Comparison of ENCODE assay signal across 9 mouse cellular contexts in genomic region chr2:165349466-165349865, GRCm38 (mm10). TPM values are rescaled to one million over a fixed set of nuclear protein-coding genes. Genes with fewer than 3 reads are reported as not detected.
A peak's percentile ranks its signal among the peaks of the same experiment; 100 is the strongest.
DNase-seq lines count a peak whose midpoint lies in the region; ATAC-seq and TF ChIP-seq lines count a peak whose summit lies in the region.
"Had no signal": no experiment of that assay in that cellular context is flagged by ENCODE, and none has a peak within 500 bp of the region (broad histone marks: within the 10 kb centered on the region; RNA-seq: fewer than 3 reads in every experiment).

No protein-coding gene starts in this region.

- H3K36me3 ChIP-seq in E14TG2a.4 (ENCODE audit: insufficient read depth, low read length): no peaks in the 10 kb centered on the region
- H3K36me3 ChIP-seq in intestine, embryonic 15.5 days: no peaks in the 10 kb centered on the region

- no peak overlapping the region for H3K4me3 ChIP-seq in E14TG2a.4 (replicated peaks; ENCODE audit: low read length)
- H3K4me3 ChIP-seq in cortical plate, adult 2 months (ENCODE audit: insufficient read depth, low read length): no peak overlapping the region
- H3K4me3 ChIP-seq in intestine, embryonic 15.5 days (replicated peaks): no peak overlapping the region

- no peak overlapping the region for H3K4me2 ChIP-seq in intestine, embryonic 15.5 days (replicated peaks)

- peak; percentile 28 for TF ChIP-seq CTCF in E14TG2a.4 (conservative IDR thresholded peaks at IDR 0.05; ENCODE audit: low read length)
- TF ChIP-seq CTCF in cortical plate, adult 2 months (IDR thresholded peaks at IDR 0.05; ENCODE audit: extremely low read depth, insufficient read depth, low read length): peak; percentile 58

- TF ChIP-seq POLR2A in cortical plate, adult 2 months (IDR thresholded peaks at IDR 0.05; ENCODE audit: extremely low read depth, insufficient read depth, low read length): no peak

- H3K9me3 ChIP-seq in E14TG2a.4 (ENCODE audit: low read length): 0 out of 2 replicates have a peak, but pooled peaks cover 7% of the 10 kb centered on the region
- 0 out of 2 replicates have a peak, but pooled peaks cover 2% of the 10 kb centered on the region for H3K9me3 ChIP-seq in intestine, embryonic 15.5 days

- 0 out of 2 replicates have a peak, but pooled peaks cover 6% of the 10 kb centered on the region for H3K4me1 ChIP-seq in E14TG2a.4 (replicated peaks; ENCODE audit: low read depth, low read length)
- no peaks in the 10 kb centered on the region for H3K4me1 ChIP-seq in cortical plate, adult 2 months (ENCODE audit: control insufficient read depth, insufficient read depth, low read length)
- H3K4me1 ChIP-seq in intestine, embryonic 15.5 days (replicated peaks): no peaks in the 10 kb centered on the region

- no peak for ATAC-seq in intestine, embryonic 15.5 days

- DNase-seq in heart, postnatal 4 days: peak; percentile 33
- DNase-seq in heart, adult 9 months (ENCODE audit: low spot score in 2 of 2): no peak
- peak; percentile 55 to 70 for DNase-seq in kidney, postnatal 4 days
- no peak for DNase-seq in adrenal gland, adult 18-20 months (ENCODE audit: low spot score in 2 of 2)
- DNase-seq in spleen, postnatal 14 days (ENCODE audit: low spot score in 2 of 2): no peak
- DNase-seq: heart, postnatal 14 days had no signal

- peaks cover 40% of the 10 kb centered on the region for H3K27me3 ChIP-seq in E14TG2a.4 (ENCODE audit: insufficient read depth, low read length)
- H3K27me3 ChIP-seq in intestine, embryonic 15.5 days (replicated peaks): no peaks in the 10 kb centered on the region

- 21% methylated on average over 8 of the region's 8 CpGs for WGBS in intestine, embryonic 15.5 days

- H3K9ac ChIP-seq in intestine, embryonic 15.5 days: no peak overlapping the region

- no peak overlapping the region for H3K27ac ChIP-seq in cortical plate, adult 2 months (ENCODE audit: insufficient read depth, low read length)
- no peak overlapping the region for H3K27ac ChIP-seq in intestine, embryonic 15.5 days

RNA-seq across cellular contexts. Expression of gene Zfp663, which starts 19.1 kb away (rescaled TPM):
- not detected for total RNA-seq in heart, postnatal 4 days (2021)
- polyA plus RNA-seq in cortical plate, adult 2 months (2012; rRNA removed): 0.04 TPM in 1 of 2 replicates, not detected in the other
- total RNA-seq in adrenal gland, adult 18-20 months (2021): not detected
- polyA plus RNA-seq in intestine, embryonic 15.5 days (2015; fragmentation: Nextera tagmentation; extraction: Ambion mirVana): 0.75 and 1.1 TPM in 2 replicates
- total RNA-seq: heart, postnatal 14 days had no signal

RNA-seq across cellular contexts. Expression of gene Elmo2, which starts 23.2 kb away (rescaled TPM):
- total RNA-seq in heart, postnatal 4 days (2021): 10 to 100 TPM; 29.5 to 35.5 TPM
- 139 and 153 TPM in 2 replicates for polyA plus RNA-seq in cortical plate, adult 2 months (2012; rRNA removed)
- 10 to 100 TPM; 21.6 to 24.5 TPM for total RNA-seq in adrenal gland, adult 18-20 months (2021)
- polyA plus RNA-seq in intestine, embryonic 15.5 days (2015; fragmentation: Nextera tagmentation; extraction: Ambion mirVana): 58.1 and 63.0 TPM in 2 replicates

RNA-seq across cellular contexts. Expression of gene Zfp334, which starts 38.6 kb away (rescaled TPM):
- total RNA-seq in heart, postnatal 4 days (2021): 1 to 10 TPM; 4.0 to 4.6 TPM
- polyA plus RNA-seq in cortical plate, adult 2 months (2012; rRNA removed): 8.7 and 9.1 TPM in 2 replicates
- 1 to 10 TPM; 4.8 to 5.0 TPM for total RNA-seq in adrenal gland, adult 18-20 months (2021)
- 4.9 and 5.0 TPM in 2 replicates for polyA plus RNA-seq in intestine, embryonic 15.5 days (2015; fragmentation: Nextera tagmentation; extraction: Ambion mirVana)

RNA-seq across cellular contexts. Expression of gene Ocstamp, which starts 50.7 kb away (rescaled TPM):
- not detected for total RNA-seq in heart, postnatal 4 days (2021)
- not detected in 2 replicates for polyA plus RNA-seq in cortical plate, adult 2 months (2012; rRNA removed)
- total RNA-seq in adrenal gland, adult 18-20 months (2021): under 1 TPM; 0.19 to 0.30 TPM
- 0.61 and 0.64 TPM in 2 replicates for polyA plus RNA-seq in intestine, embryonic 15.5 days (2015; fragmentation: Nextera tagmentation; extraction: Ambion mirVana)
- total RNA-seq: heart, postnatal 14 days had no signal

Comparison
In these comparisons a context has a peak if more than half of its experiments do, and no peak if none do; other contexts are left out.
1. DNase-seq: peak in heart, postnatal 4 days (single experiment) and kidney, postnatal 4 days (2 of 2); none in heart, adult 9 months (0 of 2), adrenal gland, adult 18-20 months (0 of 2) and spleen, postnatal 14 days (0 of 2).